Mouse (Mus musculus) adrenal gland, postnatal 4 days (tissue): ENCODE results near the gene Vps33a. TPM values are rescaled to one million over a fixed set of nuclear protein-coding genes. Genes with fewer than 3 reads are reported as not detected.
"Not testable (repeated sequence)": the region's sequence is repeated elsewhere in the genome, so short reads cannot be mapped to it uniquely, and the experiment has no call there.

Source experiments
- DNase-seq, 2 experiments: peaks; one replicate each; pipeline ENCODE4 v3.0.0; 2021 to 2022; ENCODE audit warnings: low spot score in 2 of 2, mixed read lengths in 2 of 2
- total RNA-seq, 2 experiments: library from RNA; stranded (reverse); gene quantifications; 2 replicates each; pipeline ENCODE4 v1.2.3; 2021

Gene Vps33a
- total RNA-seq, 2 experiments from 2014 or later = 53.5 to 55.4 TPM

GRCm38 (mm10) chr5:123525916-123526495, 46.8 kb downstream of the Vps33a start:
- peak in 1 of 2 experiments; percentile 0 for DNase-seq

- peak in 1 of 2 experiments; percentile 2 for DNase-seq
Measured at GRCm38 (mm10) chr5:123525281-123525680, 47.6 kb downstream of the Vps33a start, which contains the start of gene Gm49027. TSS of gene Gm49027 (minus strand) at chr5:123525488.

- DNase-seq = no peak
Measured at GRCm38 (mm10) chr5:123524393-123524750, 48.5 kb downstream of the Vps33a start.

- DNase-seq = peak; percentile 95 to 98
Measured at GRCm38 (mm10) chr5:123523692-123524392, 49.0 kb downstream of the Vps33a start, which contains the start of gene Diablo. TSS of gene Diablo (minus strand) at chr5:123524176.

GRCm38 (mm10) chr5:123522166-123522565, 50.7 kb downstream of the Vps33a start:
- DNase-seq = no peak

GRCm38 (mm10) chr5:123521621-123522020, 51.2 kb downstream of the Vps33a start:
- DNase-seq = no peak

- no peak for DNase-seq
Measured at GRCm38 (mm10) chr5:123520666-123521065, 52.2 kb downstream of the Vps33a start.

GRCm38 (mm10) chr5:123514871-123515270, 58.0 kb downstream of the Vps33a start:
- no peak for DNase-seq

GRCm38 (mm10) chr5:123512102-123512501, 60.7 kb downstream of the Vps33a start:
- DNase-seq = no peak

- not testable (repeated sequence) for DNase-seq
Measured at GRCm38 (mm10) chr5:123511426-123511825, 61.4 kb downstream of the Vps33a start.

- DNase-seq = no peak
Measured at GRCm38 (mm10) chr5:123510160-123510559, 62.7 kb downstream of the Vps33a start, which contains the start of gene B3gnt4. TSS of gene B3gnt4 (plus strand) at chr5:123510460.

- no peak for DNase-seq
Measured at GRCm38 (mm10) chr5:123508921-123509320, 63.9 kb downstream of the Vps33a start.

- DNase-seq = peak; percentile 51 to 59
Measured at GRCm38 (mm10) chr5:123507936-123508723, 64.7 kb downstream of the Vps33a start.

GRCm38 (mm10) chr5:123501973-123502372, 70.9 kb downstream of the Vps33a start:
- DNase-seq = no peak

GRCm38 (mm10) chr5:123499717-123500116, 73.1 kb downstream of the Vps33a start:
- no peak for DNase-seq

- DNase-seq = no peak
Measured at GRCm38 (mm10) chr5:123489935-123490334, 82.9 kb downstream of the Vps33a start.

- no peak for DNase-seq
Measured at GRCm38 (mm10) chr5:123489112-123489785, 83.6 kb downstream of the Vps33a start, which contains the start of the genes Lrrc43 and Il31. TSS of gene Lrrc43 (plus strand) at chr5:123489305. TSS of gene Il31 (minus strand) at chr5:123489489.

- DNase-seq = no peak
Measured at GRCm38 (mm10) chr5:123487659-123488395, 85.0 kb downstream of the Vps33a start.
